Mouse (Mus musculus): ENCODE results near the gene Khdc3. TPM values are rescaled to one million over a fixed set of nuclear protein-coding genes. Genes with fewer than 3 reads are reported as not detected.
"Not testable (repeated sequence)": the region's sequence is repeated elsewhere in the genome, so short reads cannot be mapped to it uniquely, and the experiment has no call there.

Gene Khdc3
- polyA plus RNA-seq, 2 experiments from 2014 or later = 0.44 TPM; not detected in 1

- no peak for ATAC-seq
Observed at GRCm38 (mm10) chr9:73103159-73103879, 1.7 kb downstream of the Khdc3 start.

GRCm38 (mm10) chr9:73103880-73104198 is 2.2 kb downstream of the Khdc3 start:
- ATAC-seq = no peak

GRCm38 (mm10) chr9:73105141-73105540 is 3.5 kb downstream of the Khdc3 start:
- ATAC-seq = no peak

- no peak for ATAC-seq
Observed at GRCm38 (mm10) chr9:73105771-73106170, 4.1 kb downstream of the Khdc3 start.

- peak; percentile 99 for ATAC-seq
Observed at GRCm38 (mm10) chr9:73112919-73113906, 11.6 kb downstream of the Khdc3 start, which contains the start of gene Rsl24d1. Gene Rsl24d1 (plus strand): TSS chr9:73113426.

- not testable (repeated sequence) for ATAC-seq
Observed at GRCm38 (mm10) chr9:73116704-73117103, 15.1 kb downstream of the Khdc3 start.

GRCm38 (mm10) chr9:73118012-73118411 is 16.4 kb downstream of the Khdc3 start:
- no peak for ATAC-seq

GRCm38 (mm10) chr9:73121735-73122134 is 20.1 kb downstream of the Khdc3 start:
- peak; percentile 68 for ATAC-seq

- ATAC-seq = no peak
Observed at GRCm38 (mm10) chr9:73125043-73125570, 23.5 kb downstream of the Khdc3 start.

GRCm38 (mm10) chr9:73127457-73127856 is 25.8 kb downstream of the Khdc3 start:
- ATAC-seq = no peak

GRCm38 (mm10) chr9:73129875-73130274 is 28.2 kb downstream of the Khdc3 start:
- ATAC-seq = no peak

GRCm38 (mm10) chr9:73130529-73130928 is 28.9 kb downstream of the Khdc3 start:
- no peak for ATAC-seq

GRCm38 (mm10) chr9:73137341-73137886 is 35.8 kb downstream of the Khdc3 start:
- no peak for ATAC-seq

Other genes with a start within 250 kb of the Khdc3 start
- not detected for gene Pygo1, start 176.2 kb upstream of the Khdc3 start, polyA plus RNA-seq (2017; shearing (Covaris generic))
- 1 to 10 TPM; 3.7 to 4.0 TPM for gene Dyx1c1, start 143.1 kb upstream of the Khdc3 start, polyA plus RNA-seq (2017; shearing (Covaris generic))
- under 1 TPM in 1 of 2 experiments, not detected in 1; 0.27 TPM for gene Gm44503, start 143.0 kb upstream of the Khdc3 start, polyA plus RNA-seq (2017; shearing (Covaris generic))
- gene Ccpg1os, start 116.5 kb upstream of the Khdc3 start, polyA plus RNA-seq (2017; shearing (Covaris generic)) = 1 to 10 TPM; 5.7 to 9.5 TPM
- gene Ccpg1, start 116.4 kb upstream of the Khdc3 start, polyA plus RNA-seq (2017; shearing (Covaris generic)) = 100 to 1,000 TPM in 1 of 2 experiments, 10 to 100 TPM in 1; 85.9 to 106 TPM
- gene Pigb, start 61.5 kb upstream of the Khdc3 start, polyA plus RNA-seq (2017; shearing (Covaris generic)) = 10 to 100 TPM; 14.2 to 22.2 TPM
- gene Rab27a, start 57.0 kb upstream of the Khdc3 start, polyA plus RNA-seq (2017; shearing (Covaris generic)) = 10 to 100 TPM; 34.9 to 86.7 TPM
- not detected for gene Gm20509, start 634 bp downstream of the Khdc3 start, polyA plus RNA-seq (2017; shearing (Covaris generic))
- gene Rsl24d1, start 11.6 kb downstream of the Khdc3 start, polyA plus RNA-seq (2017; shearing (Covaris generic)) = 10 to 100 TPM; 78.8 to 89.1 TPM